Mouse (Mus musculus): ENCODE results near the gene Apoc1. TPM values are rescaled to one million over a fixed set of nuclear protein-coding genes. Genes with fewer than 3 reads are reported as not detected.

Apoc1 gene
- total and polyA plus RNA-seq, 3 experiments = 4.8 to 15.3 (median 12.3) TPM

DNA sequence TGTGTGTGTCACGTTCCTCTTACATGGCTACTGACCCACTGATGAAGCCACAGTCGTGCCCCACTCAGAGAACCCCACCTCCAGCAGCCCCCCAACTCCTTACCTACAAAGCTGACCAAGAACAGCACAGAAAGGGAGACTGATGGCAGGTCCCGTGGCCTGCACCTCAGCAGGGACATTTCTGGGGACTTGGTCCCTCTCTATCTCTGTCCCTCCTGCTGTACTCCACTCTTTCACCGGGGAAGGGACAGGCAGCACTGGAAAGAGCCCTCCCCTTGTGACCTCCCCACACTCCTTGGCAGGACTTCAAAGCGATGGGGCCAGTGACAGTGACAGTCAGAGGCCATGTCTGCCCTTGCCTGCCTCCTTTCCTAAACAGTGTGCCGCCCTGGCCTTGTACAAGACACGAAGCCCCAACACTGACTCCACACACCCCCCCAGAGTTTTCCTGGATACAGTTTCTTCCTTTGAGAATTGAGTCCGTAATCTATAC is 11.2 kb downstream of the Apoc1 start, which contains the start of the genes Gm44805 and Apoc4:
Gm44805 (minus strand) TSS at position 222 of the 493 bp plus-strand sequence.
Apoc4 (minus strand) TSS at position 278 of the 493 bp plus-strand sequence.
- H3K4me1 ChIP-seq (ENCODE audit: insufficient read depth, low read depth, low read length) = peaks cover 17% of the 10 kb centered on the region
- ATAC-seq (ENCODE audit: extremely low read depth, insufficient number of reproducible peaks, low FRiP score, poor library complexity, severe bottlenecking) (no peak), DNase-seq (ENCODE audit: low spot score) (no peak)
- no peak for TF ChIP-seq TAL1 (conservative IDR thresholded peaks at IDR 0.05; ENCODE audit: low read depth, low read length)
- no peak for TF ChIP-seq CTCF (IDR thresholded peaks at IDR 0.05; ENCODE audit: low read depth, low read length)
- TF ChIP-seq GATA1 (IDR thresholded peaks at IDR 0.05; ENCODE audit: borderline replicate concordance, low read length) = no peak
- no peak for TF ChIP-seq GATA2 (IDR thresholded peaks at IDR 0.05; ENCODE audit: borderline replicate concordance, low read depth, low read length)
- no peak for TF ChIP-seq POLR2AphosphoS5 (IDR thresholded peaks at IDR 0.05; ENCODE audit: insufficient replicate concordance, low read depth, low read length)
- H3K27me3 ChIP-seq (ENCODE audit: insufficient read depth, low read length) = peaks cover 10% of the 10 kb centered on the region; the same call in 1 of the 2 replicates
- no peak within 1 kb of the TSS for H3K4me3 ChIP-seq (ENCODE audit: low read depth, low read length)
- no peaks in the 10 kb centered on the region for H3K36me3 ChIP-seq (replicated peaks)
- H3K9me3 ChIP-seq (replicated peaks) = no peaks in the 10 kb centered on the region

- DNase-seq (ENCODE audit: low spot score) (no peak), ATAC-seq (ENCODE audit: extremely low read depth, insufficient number of reproducible peaks, low FRiP score, poor library complexity, severe bottlenecking) (no peak)
- H3K4me1 ChIP-seq (ENCODE audit: insufficient read depth, low read depth, low read length) = peaks cover 20% of the 10 kb centered on the region
- no peaks in the 10 kb centered on the region for H3K36me3 ChIP-seq (replicated peaks)
- TF ChIP-seq GATA2 (IDR thresholded peaks at IDR 0.05; ENCODE audit: borderline replicate concordance, low read depth, low read length) = no peak
- TF ChIP-seq CTCF (IDR thresholded peaks at IDR 0.05; ENCODE audit: low read depth, low read length) = no peak
- TF ChIP-seq TAL1 (conservative IDR thresholded peaks at IDR 0.05; ENCODE audit: low read depth, low read length) = no peak
- TF ChIP-seq GATA1 (IDR thresholded peaks at IDR 0.05; ENCODE audit: borderline replicate concordance, low read length) = no peak
- TF ChIP-seq POLR2AphosphoS5 (IDR thresholded peaks at IDR 0.05; ENCODE audit: insufficient replicate concordance, low read depth, low read length) = no peak
- H3K9me3 ChIP-seq (replicated peaks) = no peaks in the 10 kb centered on the region
- peaks cover 12% of the 10 kb centered on the region; the same call in 1 of the 2 replicates for H3K27me3 ChIP-seq (ENCODE audit: insufficient read depth, low read length)
- no peak overlapping the region for H3K4me3 ChIP-seq (ENCODE audit: low read depth, low read length)
Measured at GRCm38 (mm10) chr7:19680702-19681101, 11.8 kb downstream of the Apoc1 start.

DNA sequence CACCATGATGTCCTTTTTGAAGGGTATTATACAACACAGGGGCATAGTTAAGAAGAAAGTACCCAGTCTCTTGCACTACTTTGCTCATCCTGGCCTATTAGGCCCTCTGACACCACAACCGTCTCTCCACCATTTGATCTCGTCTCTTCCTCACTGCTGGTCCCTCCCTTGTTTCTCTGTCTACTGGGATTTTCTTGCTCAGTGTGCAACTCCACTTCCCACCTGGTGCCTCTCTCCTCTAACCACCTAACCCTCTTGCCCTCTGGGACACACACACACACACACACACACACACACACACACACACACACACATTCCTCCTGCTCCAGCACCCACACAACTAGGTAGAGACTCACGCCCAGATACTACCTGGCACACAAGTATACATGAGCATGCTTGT is 13.6 kb downstream of the Apoc1 start:
- Histone ChIP-seq H3K4me1 (ENCODE audit: insufficient read depth, low read depth, low read length) (peaks cover 17% of the 10 kb centered on the region), H3K36me3 (replicated peaks) (no peaks in the 10 kb centered on the region), H3K4me3 (ENCODE audit: low read depth, low read length) (no peak overlapping the region), H3K27me3 (ENCODE audit: insufficient read depth, low read length) (peaks cover 8% of the 10 kb centered on the region; the same call in 1 of the 2 replicates), H3K9me3 (replicated peaks) (no peaks in the 10 kb centered on the region)
- TF ChIP-seq CTCF (IDR thresholded peaks at IDR 0.05; ENCODE audit: low read depth, low read length) (no peak), POLR2AphosphoS5 (IDR thresholded peaks at IDR 0.05; ENCODE audit: insufficient replicate concordance, low read depth, low read length) (no peak), GATA1 (IDR thresholded peaks at IDR 0.05; ENCODE audit: borderline replicate concordance, low read length) (no peak), TAL1 (conservative IDR thresholded peaks at IDR 0.05; ENCODE audit: low read depth, low read length) (no peak), GATA2 (IDR thresholded peaks at IDR 0.05; ENCODE audit: borderline replicate concordance, low read depth, low read length) (no peak)
- DNase-seq (ENCODE audit: low spot score) (no peak), ATAC-seq (ENCODE audit: extremely low read depth, insufficient number of reproducible peaks, low FRiP score, poor library complexity, severe bottlenecking) (no peak)

DNA sequence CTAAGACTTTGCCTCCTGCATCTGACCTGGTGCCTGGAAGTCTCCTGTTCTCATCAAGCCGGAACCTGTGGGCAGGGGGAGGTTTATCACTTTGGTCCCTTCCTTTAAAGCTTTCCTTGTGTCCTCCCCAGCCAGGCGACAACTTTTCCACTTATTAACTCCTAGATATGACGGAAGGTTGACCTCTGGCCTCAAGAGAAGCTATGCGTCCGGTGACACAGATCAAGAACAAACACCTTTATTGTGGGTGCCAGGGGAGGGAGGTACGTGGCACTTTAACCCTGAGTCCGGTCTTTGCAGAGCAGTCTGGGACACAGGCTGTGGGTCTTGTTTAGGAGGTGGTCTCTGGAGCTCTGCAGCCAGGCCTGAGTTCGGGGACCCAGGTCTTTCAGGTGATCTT is 14.6 kb downstream of the Apoc1 start, which contains the start of gene Apoc2:
Apoc2 (minus strand) TSS at position 70 of the 400 bp plus-strand sequence.
- ATAC-seq (ENCODE audit: extremely low read depth, insufficient number of reproducible peaks, low FRiP score, poor library complexity, severe bottlenecking) = no peak
- H3K9me3 ChIP-seq (replicated peaks) = no peaks in the 10 kb centered on the region
- H3K4me1 ChIP-seq (ENCODE audit: insufficient read depth, low read depth, low read length) = peaks cover 16% of the 10 kb centered on the region
- H3K36me3 ChIP-seq (replicated peaks) = no peaks in the 10 kb centered on the region
- no peak within 1 kb of the TSS for H3K4me3 ChIP-seq (ENCODE audit: low read depth, low read length)
- no peak for DNase-seq (ENCODE audit: low spot score)
- H3K27me3 ChIP-seq (ENCODE audit: insufficient read depth, low read length) = peaks cover 8% of the 10 kb centered on the region; the same call in 1 of the 2 replicates
- TF ChIP-seq GATA1 (IDR thresholded peaks at IDR 0.05; ENCODE audit: borderline replicate concordance, low read length) = no peak
- TF ChIP-seq TAL1 (conservative IDR thresholded peaks at IDR 0.05; ENCODE audit: low read depth, low read length) = no peak
- no peak for TF ChIP-seq CTCF (IDR thresholded peaks at IDR 0.05; ENCODE audit: low read depth, low read length)
- TF ChIP-seq POLR2AphosphoS5 (IDR thresholded peaks at IDR 0.05; ENCODE audit: insufficient replicate concordance, low read depth, low read length) = no peak
- no peak for TF ChIP-seq GATA2 (IDR thresholded peaks at IDR 0.05; ENCODE audit: borderline replicate concordance, low read depth, low read length)

GRCm38 (mm10) chr7:19676662-19677061 is 15.8 kb downstream of the Apoc1 start:
- H3K36me3 ChIP-seq (replicated peaks) = no peaks in the 10 kb centered on the region
- H3K4me3 ChIP-seq (ENCODE audit: low read depth, low read length) = no peak overlapping the region
- H3K9me3 ChIP-seq (replicated peaks) = no peaks in the 10 kb centered on the region
- H3K4me1 ChIP-seq (ENCODE audit: insufficient read depth, low read depth, low read length) = peaks cover 16% of the 10 kb centered on the region
- DNase-seq (ENCODE audit: low spot score) (no peak), ATAC-seq (ENCODE audit: extremely low read depth, insufficient number of reproducible peaks, low FRiP score, poor library complexity, severe bottlenecking) (no peak)
- H3K27me3 ChIP-seq (ENCODE audit: insufficient read depth, low read length) = peaks cover 8% of the 10 kb centered on the region; the same call in 1 of the 2 replicates
- TF ChIP-seq GATA2 (IDR thresholded peaks at IDR 0.05; ENCODE audit: borderline replicate concordance, low read depth, low read length) = no peak
- no peak for TF ChIP-seq CTCF (IDR thresholded peaks at IDR 0.05; ENCODE audit: low read depth, low read length)
- TF ChIP-seq TAL1 (conservative IDR thresholded peaks at IDR 0.05; ENCODE audit: low read depth, low read length) = no peak
- TF ChIP-seq POLR2AphosphoS5 (IDR thresholded peaks at IDR 0.05; ENCODE audit: insufficient replicate concordance, low read depth, low read length) = no peak
- no peak for TF ChIP-seq GATA1 (IDR thresholded peaks at IDR 0.05; ENCODE audit: borderline replicate concordance, low read length)

DNA sequence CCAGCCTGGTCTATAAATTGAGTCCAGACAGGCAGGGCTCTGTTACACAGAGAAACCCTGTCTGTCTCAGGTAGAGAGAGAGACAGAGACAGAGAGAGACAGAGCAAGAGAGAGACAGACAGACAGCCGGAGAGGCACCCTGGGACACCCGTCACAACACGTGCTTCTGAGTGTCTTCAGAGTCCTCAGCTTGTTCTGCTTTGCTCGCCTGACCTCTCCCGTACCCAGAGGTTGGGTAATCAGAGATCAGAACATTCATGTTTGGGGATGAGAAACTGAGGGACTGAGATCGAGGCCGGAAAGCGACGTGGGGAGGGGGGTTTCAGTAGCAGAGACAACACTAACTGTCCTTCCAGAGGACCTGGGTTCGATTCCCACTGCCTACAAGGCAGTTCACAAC is 16.6 kb downstream of the Apoc1 start:
- no peak for DNase-seq (ENCODE audit: low spot score)
- H3K4me1 ChIP-seq (ENCODE audit: insufficient read depth, low read depth, low read length) = peaks cover 14% of the 10 kb centered on the region; the same call in 1 of the 2 replicates
- H3K36me3 ChIP-seq (replicated peaks) = no peaks in the 10 kb centered on the region
- no peaks in the 10 kb centered on the region for H3K9me3 ChIP-seq (replicated peaks)
- no peak for ATAC-seq (ENCODE audit: extremely low read depth, insufficient number of reproducible peaks, low FRiP score, poor library complexity, severe bottlenecking)
- H3K27me3 ChIP-seq (ENCODE audit: insufficient read depth, low read length) = peaks cover 8% of the 10 kb centered on the region; the same call in 1 of the 2 replicates
- H3K4me3 ChIP-seq (ENCODE audit: low read depth, low read length) = no peak overlapping the region
- no peak for TF ChIP-seq GATA2 (IDR thresholded peaks at IDR 0.05; ENCODE audit: borderline replicate concordance, low read depth, low read length)
- no peak for TF ChIP-seq TAL1 (conservative IDR thresholded peaks at IDR 0.05; ENCODE audit: low read depth, low read length)
- no peak for TF ChIP-seq GATA1 (IDR thresholded peaks at IDR 0.05; ENCODE audit: borderline replicate concordance, low read length)
- no peak for TF ChIP-seq POLR2AphosphoS5 (IDR thresholded peaks at IDR 0.05; ENCODE audit: insufficient replicate concordance, low read depth, low read length)

Data from G1E (cell line).